Mouse (Mus musculus) lung, adult 18-20 months (tissue): ENCODE measurements at regions not wholly inside any gene's neighbourhood (a gene's known extent, or its start where the extent isn't known, plus 50 kb on each side); places are given as distances from the start of the nearest gene placed in this dataset.

Experiments
- DNase-seq, 2 experiments: peaks; one replicate each; pipeline ENCODE4 v3.0.0; 2022; ENCODE audit warnings: mixed read lengths in 2 of 2

DNA sequence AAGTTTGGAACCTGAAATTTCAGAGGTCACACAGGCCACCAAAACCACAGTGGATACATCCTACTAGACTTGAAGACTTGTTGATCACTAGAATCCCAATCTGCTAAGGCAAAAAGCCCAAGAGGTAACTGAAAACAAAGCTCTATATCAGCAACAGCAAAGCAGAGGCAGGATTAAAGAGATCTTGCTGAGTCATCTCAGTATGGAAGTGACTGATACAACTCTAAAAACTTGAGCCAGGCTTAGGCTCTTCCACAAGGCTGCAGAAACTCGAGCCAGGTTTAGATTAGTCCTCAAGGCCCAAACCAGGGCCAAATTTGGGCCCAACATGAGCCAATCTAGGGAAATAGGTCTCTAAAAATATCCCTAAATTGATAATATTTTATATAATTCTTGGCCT is 56.2 kb downstream of the Speer3 start:
- DNase-seq: no peak

DNA sequence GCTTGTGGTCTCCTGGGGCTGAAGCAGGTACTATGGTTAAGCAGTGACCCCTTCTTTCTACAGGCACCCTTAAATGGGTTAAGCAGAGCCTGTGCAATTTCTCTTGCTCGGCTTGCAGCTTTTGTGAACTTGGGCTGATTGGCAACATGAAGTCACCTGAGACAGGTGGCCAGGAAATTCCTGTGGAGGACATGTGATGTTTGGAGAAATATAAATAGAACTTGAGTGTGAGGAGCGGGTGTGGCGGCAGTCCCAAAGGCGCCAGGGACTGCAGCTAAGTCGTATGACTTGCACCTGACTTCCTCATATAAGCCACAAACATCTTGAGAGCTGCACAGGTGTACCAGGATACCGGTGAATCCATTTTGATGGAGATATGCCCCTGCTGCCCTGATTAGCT is 88.8 kb downstream of the Speer3 start:
- peak; percentile 11 to 38 for DNase-seq

DNA sequence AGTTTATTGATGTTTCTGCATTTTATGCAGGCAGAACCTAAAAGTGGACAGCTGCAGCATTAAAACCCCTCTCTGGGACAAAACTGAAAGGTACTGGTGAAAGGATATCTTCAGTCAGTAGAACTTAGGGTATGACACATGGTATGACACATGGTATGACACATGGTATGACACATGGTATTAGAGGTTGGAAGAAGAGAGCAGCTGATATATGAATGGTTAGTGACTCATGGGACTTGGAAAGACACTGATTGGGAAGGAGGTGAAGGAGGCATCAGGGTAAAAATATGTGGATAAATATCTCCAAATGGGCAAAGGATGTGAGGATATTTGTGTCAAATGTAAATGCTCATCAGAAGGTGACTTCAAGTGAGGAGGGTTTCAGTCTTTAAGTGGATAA is 97.0 kb downstream of the Speer3 start:
- no peak for DNase-seq

DNA sequence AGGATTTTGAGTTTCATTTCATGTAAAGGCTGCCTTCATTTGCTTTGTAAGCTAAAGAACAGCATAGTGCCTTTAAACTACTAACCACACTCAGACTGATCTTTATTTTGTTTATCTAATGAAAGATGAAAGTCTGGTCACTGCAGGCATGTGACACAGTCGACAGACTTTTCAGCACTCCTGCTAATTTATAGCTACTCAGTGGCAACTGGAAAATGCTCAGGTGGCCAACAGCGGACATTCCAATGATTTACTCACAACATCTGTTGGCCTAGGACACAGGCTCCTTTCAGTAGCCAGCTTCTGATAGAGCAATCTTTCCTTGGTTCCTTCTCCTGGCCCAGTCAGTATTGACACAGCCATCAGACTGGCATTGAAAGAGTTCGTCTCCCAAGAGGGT is 116.8 kb upstream of the Sema3e start:
- no peak for DNase-seq

DNA sequence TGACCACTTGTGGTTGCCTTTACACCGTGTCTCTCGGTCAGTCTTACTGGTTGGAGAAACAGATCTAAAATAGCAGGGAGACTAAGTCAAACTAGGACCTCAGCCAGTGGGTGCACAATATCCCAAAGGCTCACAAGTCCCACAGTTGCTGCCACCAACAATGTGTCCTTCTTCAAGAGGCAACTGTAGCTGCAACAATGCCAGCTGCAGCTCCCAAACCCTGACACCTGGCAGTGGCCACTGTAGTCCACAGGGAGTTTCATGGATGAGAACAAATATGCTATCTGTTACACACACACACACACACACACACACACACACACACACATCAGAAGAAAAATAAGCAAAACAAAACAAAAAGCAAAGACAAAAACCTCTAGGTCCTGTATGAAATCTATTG is 107.7 kb upstream of the Sema3e start:
- DNase-seq: no peak

DNA sequence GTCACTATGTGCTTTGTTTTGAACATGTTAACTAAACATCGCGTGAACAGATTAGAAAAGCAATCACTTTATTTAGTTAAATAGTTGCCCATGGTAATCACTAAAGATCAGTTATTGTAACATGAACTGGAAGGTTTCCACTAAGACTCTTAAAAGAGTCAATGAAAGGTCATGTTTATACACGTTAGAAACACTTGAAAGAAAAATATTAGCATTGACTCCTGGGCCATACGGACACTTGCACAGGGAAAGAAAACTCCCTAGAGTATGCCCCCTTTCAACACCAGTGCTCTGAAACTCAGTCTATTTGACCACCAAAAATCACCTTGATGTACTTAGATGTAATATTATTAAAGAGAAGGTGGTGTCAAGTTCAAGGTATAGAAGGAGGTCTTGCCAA is 102.8 kb upstream of the Sema3e start:
- DNase-seq: no peak

DNA sequence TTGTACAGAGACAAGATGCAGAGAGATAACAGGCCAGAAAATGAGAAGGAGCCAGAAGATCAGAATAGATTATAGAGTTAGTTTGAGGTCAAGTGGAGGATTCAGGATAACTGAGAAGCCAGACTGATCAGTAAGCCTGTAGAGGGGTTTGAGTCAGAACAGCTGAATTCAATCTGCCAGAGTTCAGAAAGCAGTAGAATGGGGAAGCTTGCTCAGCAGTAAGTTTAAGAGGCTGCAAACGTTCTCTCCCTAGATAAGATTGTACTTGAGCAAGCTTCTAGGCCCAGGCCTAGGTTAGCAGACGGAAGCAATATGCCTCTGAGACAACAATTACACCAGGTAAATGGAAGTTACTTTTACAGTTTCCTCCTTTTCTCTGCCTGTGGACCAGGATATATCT is 94.1 kb upstream of the Sema3e start:
- DNase-seq: no peak

DNA sequence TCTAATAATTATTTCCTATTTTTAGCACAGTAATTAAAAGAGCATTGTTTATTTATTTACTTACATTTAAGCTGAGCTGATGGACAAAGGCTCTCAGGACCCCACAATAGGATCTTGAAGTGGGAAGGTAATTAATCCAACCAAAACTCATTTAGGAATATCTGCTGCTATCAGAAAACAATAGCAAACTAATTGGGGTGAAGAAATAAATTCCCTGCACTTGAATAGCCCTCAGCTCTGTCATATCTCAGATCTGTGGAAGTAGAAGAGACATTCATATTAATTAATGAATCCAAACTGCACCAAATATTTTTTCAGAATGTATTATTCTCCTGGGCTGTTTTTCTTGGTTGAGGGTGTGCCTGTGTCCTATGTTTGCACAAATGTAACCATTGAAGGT is 73.7 kb upstream of the Sema3e start:
- no peak for DNase-seq

DNA sequence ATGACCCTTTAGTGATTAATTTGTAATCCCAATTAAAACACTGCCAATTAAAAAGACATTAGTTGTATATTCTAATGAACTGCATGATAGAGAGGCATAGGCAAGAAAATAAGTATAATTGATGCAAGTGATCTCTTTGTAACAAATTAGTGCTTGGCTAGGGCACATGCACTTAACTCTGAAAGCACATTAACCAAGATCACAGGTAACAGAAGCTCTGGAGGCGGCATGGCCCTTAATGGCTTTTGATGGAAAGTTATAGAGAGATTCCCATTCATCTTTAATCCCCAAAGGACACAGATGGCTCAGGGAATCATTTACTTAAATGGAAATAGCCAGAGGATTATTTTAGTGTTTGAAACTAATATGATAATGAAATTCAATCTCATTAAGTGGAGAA is 69.5 kb upstream of the Sema3e start:
- DNase-seq: no peak

DNA sequence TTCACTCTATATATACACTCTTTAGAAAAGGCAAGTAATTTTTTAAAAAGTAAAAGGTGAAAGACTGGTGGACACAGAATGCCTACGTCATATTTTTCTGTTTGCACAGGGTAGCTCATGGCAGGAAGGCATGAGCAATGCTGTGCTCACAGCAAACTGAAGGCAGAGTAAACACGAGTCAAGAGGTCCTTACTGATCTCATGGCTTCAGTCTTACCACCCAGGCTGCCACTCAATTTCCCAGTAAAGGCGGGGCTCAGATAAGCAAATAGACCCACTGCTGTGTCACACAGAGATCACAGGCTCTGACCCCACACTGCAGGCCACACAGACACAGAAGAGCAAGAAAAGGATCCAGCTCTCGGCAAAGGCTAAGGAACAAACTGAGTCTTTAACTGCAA is 65.5 kb upstream of the Sema3e start:
- DNase-seq: peak; percentile 40 to 66

DNA sequence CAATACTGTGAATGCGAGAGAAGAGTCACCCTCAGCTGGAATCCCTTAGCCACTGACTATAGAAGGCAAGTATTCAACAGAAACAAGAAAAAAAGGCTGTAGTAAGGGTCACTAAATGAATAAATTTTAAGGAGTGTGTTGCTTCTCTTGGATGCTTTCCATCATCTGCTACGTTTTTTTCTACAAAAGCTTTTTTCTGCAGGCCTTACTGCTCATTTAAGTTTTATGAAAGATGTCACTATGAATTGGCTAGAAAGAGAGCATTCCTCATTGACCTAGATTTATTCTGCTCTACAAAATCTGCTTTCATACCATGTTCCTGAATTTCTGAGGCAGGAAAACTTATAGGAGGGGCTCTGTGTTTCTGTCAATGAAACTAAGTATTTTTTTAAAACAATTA is 59.2 kb upstream of the Sema3e start:
- DNase-seq: no peak

DNA sequence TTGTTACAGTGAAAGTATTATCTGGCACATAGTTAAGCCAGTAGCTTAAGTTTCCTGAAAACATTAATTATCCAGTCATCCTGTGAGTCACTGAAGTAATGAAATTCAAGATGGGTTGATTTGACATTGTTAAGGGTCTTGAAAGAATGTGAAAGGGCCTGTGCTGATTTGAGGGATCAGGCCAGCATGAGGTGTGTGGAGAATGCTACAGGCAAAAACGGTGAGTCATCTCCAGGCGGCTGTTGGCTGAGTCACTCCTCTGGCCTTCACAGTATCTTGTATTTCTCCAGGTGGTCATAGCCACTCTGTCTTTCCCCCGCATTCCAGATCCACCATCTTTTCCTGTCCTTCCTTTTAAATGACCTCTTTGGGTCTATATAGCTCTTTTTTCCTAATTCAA is 50.4 kb upstream of the Sema3e start:
- DNase-seq: no peak
